Mouse (Mus musculus) embryonic facial prominence, embryonic 12.5 days (tissue): ENCODE results near the gene Gm16253. TPM values are rescaled to one million over a fixed set of nuclear protein-coding genes. Genes with fewer than 3 reads are reported as not detected.

Source experiments
- ATAC-seq: fragments of 200-750 bp; cut with Nextera tagmentation; 2 replicates; pipeline ENCODE4 v1.8.0; 2017; ENCODE audit not compliant: insufficient number of reproducible peaks, insufficient read depth, low FRiP score, low TSS enrichment
- H3K27ac ChIP-seq: fragments of 300-500 bp; sonication (generic); 2 replicates; pipeline ENCODE4 v1.5.1; 2016; ENCODE audit warnings: mild to moderate bottlenecking
- H3K27me3 ChIP-seq: fragments of 300-500 bp; sonication (generic); 2 replicates; pipeline ENCODE4 v1.6.1; 2016; ENCODE audit warnings: mild to moderate bottlenecking, moderate library complexity
- H3K36me3 ChIP-seq: fragments of 300-500 bp; sonication (generic); 2 replicates; pipeline ENCODE4 v1.6.1; 2016; ENCODE audit warnings: mild to moderate bottlenecking
- H3K4me1 ChIP-seq: fragments of 300-500 bp; sonication (generic); 2 replicates; pipeline ENCODE4 v1.6.1; 2016
- H3K4me2 ChIP-seq: fragments of 300-500 bp; sonication (generic); replicated peaks from 2 replicates; pipeline ENCODE4 v1.6.1; 2016; ENCODE audit warnings: mild to moderate bottlenecking, moderate library complexity
- H3K4me3 ChIP-seq: fragments of 300-500 bp; sonication (generic); 2 replicates; pipeline ENCODE4 v1.5.1; 2016; ENCODE audit warnings: mild to moderate bottlenecking
- H3K9ac ChIP-seq: fragments of 300-500 bp; sonication (generic); 2 replicates; pipeline ENCODE4 v1.6.1; 2016; ENCODE audit warnings: mild to moderate bottlenecking, moderate library complexity
- H3K9me3 ChIP-seq: fragments of 300-500 bp; sonication (generic); 2 replicates; pipeline ENCODE4 v1.6.1; 2016; ENCODE audit warnings: mild to moderate bottlenecking, moderate library complexity
- WGBS: fragments of 180-500 bp; shearing (Covaris S2); methylation state at CpG from one replicate; pipeline ENCODE4 v1.1.7; 2016; 5-methylcytosine and 5-hydroxymethylcytosine counted together
- polyA plus RNA-seq: library from polyadenylated mRNA; unstranded; fragments of >200 nt; fragmentation: Nextera tagmentation; extraction: Ambion mirVana; gene quantifications from 2 replicates; pipeline ENCODE4 v1.2.1, GENCODE M21; 2016

Gm16253 gene
- polyA plus RNA-seq, 1 experiment from 2014 or later = 2.1 TPM

- H3K4me3 ChIP-seq = no peak overlapping the region
- H3K36me3 ChIP-seq = no peaks in the 10 kb centered on the region
- H3K4me1 ChIP-seq = no peaks in the 10 kb centered on the region
- H3K9ac ChIP-seq = no peak overlapping the region
- peak overlapping the region; percentile 35 for H3K4me2 ChIP-seq
- H3K9me3 ChIP-seq = no peaks in the 10 kb centered on the region
- no peak for ATAC-seq
- H3K27me3 ChIP-seq = no peaks in the 10 kb centered on the region
- 8% methylated on average over 14 of the region's 14 CpGs for whole genome bisulfite sequencing
- no peak overlapping the region for H3K27ac ChIP-seq
Observed at GRCm38 (mm10) chr3:96547389-96547960, 29.3 kb upstream of the Gm16253 start.

- Histone ChIP-seq H3K9me3 (no peaks in the 10 kb centered on the region), H3K27me3 (no peaks in the 10 kb centered on the region), H3K9ac (no peak overlapping the region), H3K36me3 (no peaks in the 10 kb centered on the region), H3K27ac (no peak overlapping the region), H3K4me2 (no peak overlapping the region), H3K4me3 (no peak overlapping the region), H3K4me1 (no peaks in the 10 kb centered on the region)
- 78% methylated on average over 7 of the region's 7 CpGs for WGBS
- no peak for ATAC-seq
Observed at GRCm38 (mm10) chr3:96548824-96549223, 28.0 kb upstream of the Gm16253 start.

GRCm38 (mm10) chr3:96549346-96549745 is 27.4 kb upstream of the Gm16253 start:
- Histone ChIP-seq H3K4me1 (no peaks in the 10 kb centered on the region), H3K36me3 (no peaks in the 10 kb centered on the region), H3K4me2 (no peak overlapping the region), H3K27ac (no peak overlapping the region), H3K27me3 (no peaks in the 10 kb centered on the region), H3K9ac (no peak overlapping the region), H3K9me3 (no peaks in the 10 kb centered on the region), H3K4me3 (no peak overlapping the region)
- no peak for ATAC-seq
- WGBS = 76% methylated on average over 5 of the region's 5 CpGs

- no peaks in the 10 kb centered on the region for H3K9me3 ChIP-seq
- H3K36me3 ChIP-seq = no peaks in the 10 kb centered on the region
- peaks cover 11% of the 10 kb centered on the region; the same call in 1 of the 2 replicates for H3K4me1 ChIP-seq
- no peak overlapping the region for H3K4me2 ChIP-seq
- 12% methylated on average over 8 of the region's 8 CpGs for WGBS
- no peaks in the 10 kb centered on the region for H3K27me3 ChIP-seq
- H3K27ac ChIP-seq = 0 out of 2 replicates have a peak overlapping the region, but pooled peaks have one; percentile 7
- no peak overlapping the region for H3K4me3 ChIP-seq
- no peak for ATAC-seq
- H3K9ac ChIP-seq = no peak overlapping the region
Observed at GRCm38 (mm10) chr3:96551203-96551602, 25.6 kb upstream of the Gm16253 start.

GRCm38 (mm10) chr3:96551890-96552289 is 24.9 kb upstream of the Gm16253 start:
- H3K36me3 ChIP-seq = no peaks in the 10 kb centered on the region
- no peak overlapping the region for H3K4me3 ChIP-seq
- H3K9me3 ChIP-seq = no peaks in the 10 kb centered on the region
- H3K27me3 ChIP-seq = no peaks in the 10 kb centered on the region
- WGBS = 79% methylated on average over 7 of the region's 7 CpGs
- no peak overlapping the region for H3K9ac ChIP-seq
- H3K4me2 ChIP-seq = no peak overlapping the region
- peaks cover 18% of the 10 kb centered on the region; the same call in 1 of the 2 replicates for H3K4me1 ChIP-seq
- H3K27ac ChIP-seq = no peak overlapping the region
- ATAC-seq = no peak

- 87% methylated on average over 6 of the region's 6 CpGs for WGBS
- Histone ChIP-seq H3K9ac (no peak overlapping the region), H3K27ac (no peak overlapping the region), H3K9me3 (no peaks in the 10 kb centered on the region), H3K36me3 (no peaks in the 10 kb centered on the region), H3K4me3 (no peak overlapping the region), H3K4me1 (peaks cover 20% of the 10 kb centered on the region; the same call in 1 of the 2 replicates), H3K27me3 (no peaks in the 10 kb centered on the region), H3K4me2 (no peak overlapping the region)
- ATAC-seq = no peak
Observed at GRCm38 (mm10) chr3:96553601-96554000, 23.2 kb upstream of the Gm16253 start.

- H3K27ac ChIP-seq = no peak overlapping the region
- H3K9ac ChIP-seq = no peak overlapping the region
- no peak overlapping the region for H3K4me2 ChIP-seq
- WGBS = 74% methylated on average over 6 of the region's 6 CpGs
- peaks cover 24% of the 10 kb centered on the region for H3K4me1 ChIP-seq
- no peaks in the 10 kb centered on the region for H3K36me3 ChIP-seq
- no peaks in the 10 kb centered on the region for H3K27me3 ChIP-seq
- no peaks in the 10 kb centered on the region for H3K9me3 ChIP-seq
- no peak overlapping the region for H3K4me3 ChIP-seq
- ATAC-seq = no peak
Observed at GRCm38 (mm10) chr3:96554251-96554650, 22.5 kb upstream of the Gm16253 start.

- Histone ChIP-seq H3K9ac (peak overlapping the region; percentile 30; the same call in 1 of the 2 replicates), H3K4me1 (peaks cover 33% of the 10 kb centered on the region), H3K27ac (peak overlapping the region; percentile 61), H3K36me3 (peaks cover 7% of the 10 kb centered on the region), H3K9me3 (no peaks in the 10 kb centered on the region), H3K27me3 (no peaks in the 10 kb centered on the region), H3K4me2 (no peak overlapping the region), H3K4me3 (no peak overlapping the region)
- WGBS = 43% methylated on average over 12 of the region's 12 CpGs
- ATAC-seq = no peak
Observed at GRCm38 (mm10) chr3:96555041-96555596, 21.7 kb upstream of the Gm16253 start.

- ATAC-seq = no peak
- H3K4me2 ChIP-seq = peak overlapping the region; percentile 79
- H3K36me3 ChIP-seq = peaks cover 17% of the 10 kb centered on the region
- peak overlapping the region; percentile 61; the same call in 1 of the 2 replicates for H3K27ac ChIP-seq
- peak overlapping the region; percentile 79; the same call in 1 of the 2 replicates for H3K4me3 ChIP-seq
- H3K27me3 ChIP-seq = no peaks in the 10 kb centered on the region
- 79% methylated on average over 15 of the region's 15 CpGs for WGBS
- H3K4me1 ChIP-seq = peaks cover 38% of the 10 kb centered on the region
- H3K9me3 ChIP-seq = no peaks in the 10 kb centered on the region
- no peak overlapping the region for H3K9ac ChIP-seq
Observed at GRCm38 (mm10) chr3:96555999-96556614, 20.7 kb upstream of the Gm16253 start.

GRCm38 (mm10) chr3:96556651-96557635 is 19.8 kb upstream of the Gm16253 start:
- H3K4me2 ChIP-seq = peak overlapping the region; percentile 79
- peak overlapping the region; percentile 81 for H3K9ac ChIP-seq
- H3K4me3 ChIP-seq = peak overlapping the region; percentile 79
- ATAC-seq = no peak
- no peaks in the 10 kb centered on the region for H3K27me3 ChIP-seq
- peaks cover 42% of the 10 kb centered on the region for H3K4me1 ChIP-seq
- no peaks in the 10 kb centered on the region for H3K9me3 ChIP-seq
- peak overlapping the region; percentile 91 for H3K27ac ChIP-seq
- peaks cover 21% of the 10 kb centered on the region for H3K36me3 ChIP-seq
- WGBS = 5% methylated on average over 22 of the region's 22 CpGs

GRCm38 (mm10) chr3:96557694-96558093 is 19.1 kb upstream of the Gm16253 start, which contains the start of gene Txnip:
Gene Txnip, plus strand, starts transcription at chr3:96557957.
- under 1% methylated on average over 26 of the region's 26 CpGs for WGBS
- Histone ChIP-seq H3K27me3 (no peaks in the 10 kb centered on the region), H3K4me3 (peak within 1 kb of the TSS; percentile 79), H3K27ac (peak within 1 kb of the TSS; percentile 91), H3K9me3 (no peaks in the 10 kb centered on the region), H3K9ac (peak within 1 kb of the TSS; percentile 81), H3K4me1 (peaks cover 42% of the 10 kb centered on the region), H3K4me2 (peak within 1 kb of the TSS; percentile 79), H3K36me3 (peaks cover 21% of the 10 kb centered on the region)
- ATAC-seq = peak; percentile 98
